Mouse (Mus musculus): Measurements from ENCODE around the gene Nhsl1. TPM values are rescaled to one million over a fixed set of nuclear protein-coding genes. Genes with fewer than 3 reads are reported as not detected.

The Nhsl1 gene
- total RNA-seq, 4 experiments from 2014 or later = 5.9 to 7.1 (median 6.4) TPM

DNA sequence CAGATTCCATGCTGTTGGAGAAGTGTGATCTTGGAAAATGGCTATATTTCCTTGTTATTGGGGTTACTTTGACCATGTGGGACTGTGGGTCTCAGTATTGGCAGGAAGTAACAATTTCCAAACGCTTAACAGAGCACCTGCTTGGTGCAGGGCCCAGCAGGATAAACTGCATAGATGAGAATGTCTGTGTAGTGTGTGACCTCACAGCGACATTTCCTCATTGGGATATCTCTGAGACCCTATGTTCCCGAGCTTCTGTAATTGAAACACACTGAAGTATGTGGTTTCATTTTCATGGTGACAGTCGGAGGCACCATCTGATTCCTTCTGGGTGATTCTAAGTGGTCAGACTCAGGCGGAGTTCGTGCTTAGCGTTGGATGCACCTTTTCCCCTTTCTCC, 75.5 kb downstream of the Nhsl1 start:
- no peak for DNase-seq (ENCODE audit: low spot score in 2 of 2)

DNA sequence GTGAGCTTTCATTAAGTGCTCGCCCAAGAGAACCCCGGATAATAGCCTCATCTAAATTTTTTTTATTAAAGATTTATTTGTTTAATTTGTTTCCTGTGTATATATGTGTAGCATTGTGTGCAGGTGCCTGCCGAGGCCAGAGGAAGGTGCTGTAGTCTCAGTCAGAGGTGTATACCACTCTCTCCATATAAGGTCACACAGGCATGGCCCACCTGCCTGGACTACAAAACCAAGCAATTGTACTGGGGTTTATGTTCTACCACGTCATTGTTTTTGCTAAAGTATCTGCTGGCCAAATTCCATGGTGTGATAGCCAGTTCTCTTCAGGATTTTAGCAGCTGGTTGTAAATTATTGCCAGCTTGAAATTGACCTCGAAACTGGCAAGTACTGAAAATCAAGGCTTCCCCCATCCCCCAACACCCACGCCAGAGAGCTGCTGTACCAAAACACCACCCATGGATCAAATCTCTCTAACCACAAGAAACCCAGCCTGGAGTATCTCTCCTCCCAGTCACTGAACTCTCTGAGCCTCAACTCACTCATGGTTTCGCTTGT, 81.4 kb downstream of the Nhsl1 start:
- DNase-seq (ENCODE audit: low spot score in 2 of 2) = no peak

DNA sequence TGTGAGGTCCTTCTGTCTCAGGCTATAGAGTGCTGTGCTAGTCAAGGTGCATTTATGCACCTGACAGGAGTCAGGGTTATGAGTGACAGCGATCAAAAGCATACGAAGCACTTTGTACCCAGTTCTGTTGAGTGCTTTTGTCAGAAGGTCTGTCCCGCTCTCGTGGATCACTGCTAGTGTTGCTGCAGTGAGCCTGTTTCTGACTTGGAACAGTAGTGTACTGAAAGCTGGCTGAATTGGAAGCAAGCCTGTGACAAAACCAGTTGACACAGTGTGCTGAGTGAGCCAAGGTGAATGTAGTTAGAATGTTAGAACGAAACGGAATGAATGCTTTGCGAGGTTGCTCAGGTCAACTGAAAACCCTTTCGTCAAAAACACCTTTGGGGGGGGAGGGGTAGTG, 82.2 kb downstream of the Nhsl1 start:
- no peak for DNase-seq (ENCODE audit: low spot score in 2 of 2)

DNA sequence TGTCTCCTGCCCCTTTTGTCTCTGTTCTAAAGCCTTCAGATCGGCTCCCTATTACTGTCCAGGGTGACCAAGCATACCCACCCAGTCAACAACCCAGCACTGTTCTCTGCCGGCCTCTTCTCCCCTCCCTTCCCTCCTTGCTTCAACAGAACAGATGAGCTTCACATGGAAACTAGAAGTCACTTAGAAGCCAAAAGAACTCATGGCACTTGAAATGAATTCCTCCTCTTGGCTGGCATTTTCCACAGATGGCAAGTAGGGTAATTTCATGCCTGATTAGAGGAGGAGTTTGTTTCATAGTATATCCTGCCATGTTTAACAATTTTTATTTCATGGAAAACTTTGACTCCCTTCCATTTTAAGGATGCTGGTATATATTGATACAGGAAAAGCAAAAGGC, 85.2 kb downstream of the Nhsl1 start:
- DNase-seq (ENCODE audit: low spot score in 2 of 2) = no peak

DNA sequence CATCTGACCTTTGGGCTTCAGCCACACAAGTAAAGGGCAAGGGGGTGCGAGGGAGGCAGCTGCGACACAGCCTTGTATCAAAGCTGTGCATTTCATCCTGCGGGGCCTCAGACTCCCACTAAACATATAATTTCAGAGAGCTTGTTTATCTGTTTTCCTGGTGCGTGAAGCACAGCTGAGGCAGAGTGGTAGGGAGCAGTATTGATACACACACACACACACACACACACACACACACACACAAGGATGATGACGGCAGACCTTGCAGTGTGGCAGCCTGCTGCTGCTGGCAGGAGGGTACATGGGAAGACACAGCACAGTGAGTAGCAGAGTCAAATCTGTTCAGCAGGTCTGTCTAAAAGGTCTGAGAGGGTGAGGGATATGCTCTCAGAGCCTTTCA, 85.9 kb downstream of the Nhsl1 start:
- no peak for DNase-seq (ENCODE audit: low spot score in 2 of 2)

DNA sequence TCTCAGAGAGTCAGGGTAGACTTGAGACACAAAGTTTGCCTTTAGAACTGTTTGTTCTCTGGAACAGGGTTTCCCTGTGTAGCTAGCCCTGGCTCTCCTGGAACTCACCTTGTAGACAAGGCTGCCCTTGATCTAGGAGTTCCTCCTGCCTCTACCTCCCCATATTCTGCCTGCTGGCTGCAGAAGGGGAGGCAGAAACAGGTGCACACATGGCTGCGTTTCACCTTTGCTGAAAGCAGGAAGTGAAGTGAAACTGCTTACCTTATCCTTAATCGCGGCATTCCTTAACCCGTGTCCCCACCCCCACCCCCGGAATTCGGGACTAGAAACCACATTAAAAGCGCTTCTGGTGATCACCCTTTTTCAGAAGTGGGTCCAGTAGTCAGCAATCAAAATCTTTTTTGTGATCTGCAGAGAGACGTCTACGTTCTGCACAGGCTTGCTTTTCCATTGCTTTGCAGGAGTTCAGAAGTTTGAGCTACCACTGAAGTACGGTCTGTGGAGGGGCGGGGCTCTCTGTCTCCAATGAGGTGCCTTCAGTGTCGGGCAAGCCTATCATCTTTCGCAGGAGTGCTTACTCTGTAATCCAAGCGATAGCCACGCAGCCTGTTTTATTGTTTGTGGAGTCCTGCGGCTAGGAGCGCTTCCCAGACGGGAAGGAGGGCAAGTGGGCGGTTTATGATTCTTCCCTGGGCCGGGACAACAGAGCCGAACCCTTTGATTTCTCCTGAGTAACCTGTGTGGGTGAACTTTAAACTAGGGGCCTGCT, 88.5 kb downstream of the Nhsl1 start:
- peak; percentile 69 to 71 for DNase-seq (ENCODE audit: low spot score in 2 of 2)

DNA sequence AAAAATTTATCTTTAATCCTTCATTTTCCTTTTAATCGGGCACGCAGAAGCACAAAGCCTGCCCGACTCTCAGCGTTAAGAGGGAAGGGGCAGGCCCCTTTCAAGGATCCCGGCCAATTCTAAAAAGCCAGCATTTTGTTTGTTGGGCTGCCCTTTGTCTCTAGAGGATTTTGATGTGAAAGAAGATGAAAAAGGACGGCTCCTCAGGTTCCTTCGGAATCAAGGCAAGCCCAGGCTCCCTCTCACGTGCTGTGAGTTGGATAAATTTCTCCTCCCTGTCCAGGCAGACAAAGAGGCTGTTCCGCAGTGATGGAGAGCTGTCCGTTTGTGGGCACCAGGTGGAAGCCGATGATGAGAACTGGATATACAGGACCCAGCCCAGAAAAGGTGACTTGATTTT, 89.3 kb downstream of the Nhsl1 start:
- no peak for DNase-seq (ENCODE audit: low spot score in 2 of 2)

DNA sequence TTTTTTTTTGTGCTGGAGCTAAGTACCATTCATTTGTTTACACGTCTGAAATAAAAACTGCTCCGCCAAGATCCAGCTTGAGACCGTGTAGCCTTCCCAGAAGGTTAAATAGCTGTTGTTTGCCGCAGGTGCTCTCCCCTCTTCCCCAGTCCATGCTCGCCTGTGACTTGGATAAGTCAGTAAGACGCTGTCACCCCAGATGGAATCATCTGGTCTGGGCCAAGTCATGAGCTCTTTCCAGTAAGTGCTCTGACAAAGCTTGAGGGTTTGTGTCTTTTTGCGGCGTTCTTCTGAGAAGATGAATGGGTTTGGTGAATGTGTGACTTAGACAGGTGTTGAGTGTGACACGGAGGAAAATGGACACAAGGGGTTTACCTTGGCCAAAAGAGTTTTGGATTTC, 89.8 kb downstream of the Nhsl1 start:
- DNase-seq (ENCODE audit: low spot score in 2 of 2) = no peak

DNA sequence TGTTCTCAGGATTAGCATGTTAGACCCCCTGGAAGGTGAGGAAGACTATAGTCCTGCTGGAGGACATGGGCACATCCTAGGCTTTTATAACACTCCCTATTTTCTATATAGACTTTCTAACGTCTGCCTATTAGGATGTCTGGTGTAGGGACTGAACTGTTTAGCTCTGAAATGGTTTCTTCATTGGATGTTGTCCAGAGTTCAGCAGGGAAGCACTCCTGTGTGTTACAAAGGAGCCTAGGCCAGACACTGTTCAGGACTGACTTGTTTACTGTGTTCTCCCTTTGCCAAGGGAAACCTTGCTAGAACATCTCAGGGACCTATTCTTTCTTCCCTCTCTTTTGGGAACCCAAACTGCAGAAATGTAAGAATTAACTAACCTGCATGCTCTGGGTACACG, 90.3 kb downstream of the Nhsl1 start:
- no peak for DNase-seq (ENCODE audit: low spot score in 2 of 2)

DNA sequence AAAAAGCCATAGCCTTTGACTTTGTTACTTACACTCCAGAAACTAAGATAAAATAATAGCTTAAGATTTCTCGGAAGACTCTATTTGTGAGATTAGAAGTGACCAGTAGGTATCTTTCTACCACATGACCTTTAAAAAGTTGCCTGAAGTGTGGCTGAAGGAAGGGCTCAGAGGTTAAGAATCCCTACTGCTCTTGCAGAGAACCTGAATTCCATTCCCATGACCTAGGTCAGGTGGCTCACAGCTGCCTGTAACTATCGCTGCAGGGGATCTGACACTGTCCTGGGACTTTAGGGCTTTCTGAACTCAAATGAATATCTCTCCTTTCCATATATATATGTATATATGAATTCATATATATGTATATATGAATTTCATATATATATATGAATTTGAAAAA, 92.5 kb downstream of the Nhsl1 start:
- no peak for DNase-seq (ENCODE audit: low spot score in 2 of 2)

DNA sequence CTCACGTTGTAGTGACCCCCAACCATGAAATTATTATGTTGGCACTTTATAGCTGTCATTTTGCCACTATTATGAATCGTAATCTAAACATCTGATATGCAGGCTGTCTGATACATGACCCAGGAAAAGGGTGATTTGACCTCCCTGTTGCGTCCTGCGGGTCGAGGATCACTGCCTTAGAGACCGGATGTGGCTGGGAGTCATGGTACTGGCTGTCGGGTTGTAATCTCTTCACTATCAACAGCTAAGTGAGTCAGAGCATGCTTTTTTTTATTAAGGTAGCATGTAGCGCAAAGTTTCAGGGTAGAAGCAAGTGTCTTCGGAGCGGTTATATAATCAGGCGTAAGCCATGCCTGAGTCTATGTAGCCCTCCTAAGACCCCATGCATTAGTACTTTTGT, 97.2 kb downstream of the Nhsl1 start:
- DNase-seq (ENCODE audit: low spot score in 2 of 2) = no peak

DNA sequence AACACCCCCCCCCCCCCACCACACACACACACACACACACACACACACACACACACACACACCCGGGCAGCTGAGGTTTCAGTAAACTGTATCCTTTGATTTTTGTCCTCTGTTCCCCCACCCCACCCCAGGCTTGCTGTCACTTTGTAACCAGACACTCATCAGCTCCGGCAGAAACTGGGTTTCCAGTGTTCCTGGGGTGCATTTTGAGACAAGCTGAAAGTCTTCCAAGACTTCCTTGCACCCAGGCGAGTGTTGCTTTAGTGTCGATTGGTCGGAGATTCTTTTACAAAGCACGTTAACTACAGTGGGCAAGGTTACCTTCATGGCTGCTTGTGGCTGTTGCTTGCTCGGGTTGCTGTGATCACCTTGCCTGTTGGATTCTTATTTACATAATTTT, 99.4 kb downstream of the Nhsl1 start:
- DNase-seq (ENCODE audit: low spot score in 2 of 2) = no peak

DNA sequence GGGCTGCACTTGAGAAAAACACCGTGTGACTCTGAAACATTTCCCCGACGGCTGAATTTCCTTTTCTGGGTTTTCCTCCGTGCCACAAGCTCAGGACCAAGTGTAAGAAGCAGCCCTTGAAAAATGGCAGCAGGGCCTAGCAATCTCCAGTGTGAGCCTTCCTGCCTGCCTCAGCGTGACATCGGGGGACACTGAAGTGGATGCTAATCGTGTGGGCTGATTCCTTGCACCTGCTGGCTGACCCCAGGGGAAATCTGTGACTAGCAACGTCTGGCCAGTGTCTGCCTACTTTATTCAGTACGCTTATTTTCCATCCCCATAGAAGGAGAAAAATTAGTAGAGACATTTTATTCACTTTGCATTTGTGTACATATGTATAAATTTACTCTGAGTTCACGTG, 100.7 kb downstream of the Nhsl1 start:
- no peak for DNase-seq (ENCODE audit: low spot score in 2 of 2)

DNA sequence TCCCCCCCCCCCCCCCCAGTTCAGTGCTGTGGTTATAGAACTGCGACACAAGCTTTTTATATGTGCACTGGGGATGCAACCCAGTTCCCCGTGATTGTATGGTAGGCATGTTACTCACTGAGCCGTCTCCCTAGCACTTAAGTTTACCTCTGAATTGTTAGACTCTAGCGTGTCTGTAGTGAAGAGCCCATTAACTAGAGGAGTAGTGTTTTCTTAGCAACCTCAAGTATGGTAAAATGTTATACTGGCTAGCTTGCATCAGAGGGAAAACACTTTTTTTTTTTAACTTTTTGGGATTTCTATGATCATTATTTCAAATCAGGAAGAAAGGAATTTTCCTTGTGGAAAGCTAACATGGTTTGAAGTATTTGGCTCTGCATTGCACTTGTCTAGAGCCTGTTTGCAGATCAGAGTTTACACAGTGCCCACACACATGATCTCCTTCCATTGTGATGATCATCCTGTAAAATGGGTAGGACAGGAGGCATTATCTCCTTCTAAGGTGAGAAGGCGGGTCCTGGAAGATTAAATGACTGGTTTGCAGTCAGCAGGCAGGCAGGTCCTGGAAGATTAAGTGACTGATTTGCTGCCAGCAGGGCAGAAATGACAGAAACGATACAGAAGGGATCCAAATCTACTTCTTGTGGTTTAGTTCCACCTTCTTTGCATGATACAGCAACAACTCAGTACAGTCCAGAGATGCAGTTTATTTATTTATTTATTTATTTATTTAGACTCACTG, 101.6 kb downstream of the Nhsl1 start:
- DNase-seq (ENCODE audit: low spot score in 2 of 2) = no peak

DNA sequence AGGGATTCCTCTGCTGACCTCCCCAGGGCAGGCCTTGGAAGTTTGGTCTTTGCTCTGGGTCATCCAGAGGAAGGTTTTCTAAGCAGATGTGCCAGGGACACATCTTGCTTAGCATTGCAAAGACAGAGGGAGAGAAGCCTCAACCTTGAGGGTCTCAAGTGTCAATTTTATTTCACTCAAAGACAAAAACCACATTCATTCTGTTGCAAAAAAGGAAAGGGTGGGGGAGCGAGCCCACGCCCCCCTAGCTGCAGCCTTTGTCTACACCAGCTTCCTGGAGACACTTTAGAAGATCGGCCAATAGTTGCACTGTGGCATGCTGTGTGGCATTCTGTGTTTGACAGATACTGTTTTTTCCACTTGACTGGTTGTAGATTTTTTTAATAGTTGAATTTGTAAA, 104.2 kb downstream of the Nhsl1 start:
- no peak for DNase-seq (ENCODE audit: low spot score in 2 of 2)

DNA sequence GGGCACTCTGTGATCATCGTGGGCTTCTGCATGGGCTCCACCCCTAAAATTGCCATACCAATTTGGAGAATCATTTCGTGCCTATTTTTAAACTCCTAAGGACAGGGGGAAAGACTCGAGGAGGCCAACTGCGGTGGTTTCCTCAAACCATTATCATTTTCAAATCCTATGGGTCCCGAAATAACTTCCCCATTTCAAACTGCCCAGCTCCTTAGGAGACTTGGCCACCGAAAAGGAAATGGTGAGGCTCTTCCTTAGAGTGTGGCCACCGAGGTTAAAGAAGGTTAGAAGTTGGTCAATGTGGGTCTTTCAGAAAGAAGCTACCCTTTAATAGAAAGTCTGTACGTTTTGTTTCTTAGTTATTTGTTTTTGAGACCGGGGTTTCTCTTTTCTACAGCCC, 104.8 kb downstream of the Nhsl1 start:
- DNase-seq (ENCODE audit: low spot score in 2 of 2) = no peak

DNA sequence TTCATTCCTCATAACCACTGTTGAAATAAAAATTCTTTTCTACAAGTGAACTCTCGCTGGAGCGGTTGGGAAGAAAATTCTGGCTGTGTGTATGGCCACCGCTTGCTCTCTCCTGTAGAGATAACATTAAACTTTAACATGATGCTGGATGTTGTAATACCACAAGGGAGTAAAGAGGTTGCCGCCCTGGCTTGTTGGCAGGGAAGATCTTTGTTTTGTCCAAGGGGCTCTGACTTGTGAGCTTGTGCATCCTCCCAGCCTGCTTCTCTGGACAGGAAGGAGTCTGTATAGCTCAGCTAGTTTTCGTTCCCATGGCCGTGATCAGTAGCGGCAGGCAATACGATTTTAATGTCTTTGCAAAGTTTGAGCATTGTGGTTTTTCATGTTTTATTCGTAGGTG, 109.1 kb downstream of the Nhsl1 start:
- DNase-seq (ENCODE audit: low spot score in 2 of 2) = peak in 1 of 2 experiments; percentile 30

DNA sequence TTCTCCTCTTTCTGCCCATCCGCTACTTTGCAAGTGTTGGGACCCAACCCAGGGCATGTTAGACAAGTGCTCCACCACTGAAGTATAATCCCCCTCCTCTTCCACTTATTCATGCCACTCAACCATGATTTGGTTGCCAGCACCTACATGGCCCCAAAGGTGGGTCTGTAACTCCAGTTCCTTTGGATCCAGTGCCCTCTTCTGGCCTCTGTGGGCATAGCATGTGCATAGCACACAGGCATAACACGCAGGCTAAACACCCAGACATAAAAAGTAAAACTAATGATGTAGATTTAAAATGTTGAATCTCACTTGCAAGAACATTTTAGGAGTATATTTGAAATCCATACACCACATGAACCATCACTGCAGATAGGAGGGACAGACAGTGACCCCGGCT, 110.7 kb downstream of the Nhsl1 start:
- DNase-seq (ENCODE audit: low spot score in 2 of 2) = no peak

DNA sequence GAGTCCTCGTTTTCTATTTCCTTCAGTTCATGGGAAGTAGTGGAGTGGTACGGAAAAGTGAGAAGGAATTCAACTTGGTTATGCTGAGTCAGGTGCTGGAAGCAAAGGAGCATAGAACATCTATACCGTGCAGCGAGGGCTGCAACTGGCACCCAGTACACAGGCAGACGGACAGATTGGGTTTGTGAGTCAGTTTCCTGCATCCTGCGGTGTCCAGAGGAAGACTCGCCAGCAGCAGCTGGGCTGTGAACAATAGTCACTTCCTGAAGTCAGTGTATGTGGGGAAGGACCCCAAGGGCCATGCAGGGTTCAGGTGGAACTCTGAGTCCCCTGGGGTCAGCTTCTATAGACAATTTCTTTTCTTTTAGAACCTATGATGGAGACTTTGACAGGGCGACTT, 111.4 kb downstream of the Nhsl1 start:
- no peak for DNase-seq (ENCODE audit: low spot score in 2 of 2)

DNA sequence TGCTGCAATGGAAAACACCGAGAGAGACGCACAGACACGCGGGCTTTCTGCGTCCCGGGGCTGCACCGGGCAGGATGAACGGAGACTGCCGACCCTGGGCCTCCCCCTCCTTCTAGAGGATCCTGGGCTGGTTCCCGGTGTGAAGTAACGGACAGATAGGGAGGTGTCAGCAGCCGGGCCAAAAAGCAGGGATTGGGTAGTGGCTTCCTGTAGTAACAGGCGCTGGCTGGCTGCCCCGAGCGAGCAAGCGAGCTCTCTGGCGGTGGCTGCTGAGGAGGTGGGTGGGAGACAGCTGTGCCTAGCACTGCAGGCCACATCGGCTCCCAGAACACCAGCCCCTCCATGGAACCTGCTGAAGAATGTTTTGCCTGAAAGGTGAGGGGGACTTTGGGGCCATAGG, 112.2 kb downstream of the Nhsl1 start:
- peak; percentile 77 to 85 for DNase-seq (ENCODE audit: low spot score in 2 of 2)

DNA sequence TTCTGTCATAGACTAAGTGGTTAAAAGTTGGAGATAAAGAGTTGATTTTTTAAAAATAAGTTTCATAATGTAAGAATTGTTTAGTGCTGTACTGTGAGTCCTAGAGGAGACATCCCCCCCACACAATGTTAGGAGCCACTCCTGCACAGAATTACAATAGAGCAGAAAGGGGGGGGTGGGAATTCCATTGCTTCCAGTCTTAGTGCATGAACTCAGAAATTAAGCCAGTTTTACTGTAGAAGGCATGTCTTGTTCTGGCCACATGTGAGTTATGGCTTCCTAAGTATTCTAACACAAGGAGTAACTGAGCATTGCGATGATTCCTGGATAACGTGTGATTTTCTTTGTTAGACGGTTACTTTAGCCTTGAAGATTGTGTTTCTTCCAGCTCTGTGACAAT, 112.8 kb downstream of the Nhsl1 start:
- DNase-seq (ENCODE audit: low spot score in 2 of 2) = no peak

DNA sequence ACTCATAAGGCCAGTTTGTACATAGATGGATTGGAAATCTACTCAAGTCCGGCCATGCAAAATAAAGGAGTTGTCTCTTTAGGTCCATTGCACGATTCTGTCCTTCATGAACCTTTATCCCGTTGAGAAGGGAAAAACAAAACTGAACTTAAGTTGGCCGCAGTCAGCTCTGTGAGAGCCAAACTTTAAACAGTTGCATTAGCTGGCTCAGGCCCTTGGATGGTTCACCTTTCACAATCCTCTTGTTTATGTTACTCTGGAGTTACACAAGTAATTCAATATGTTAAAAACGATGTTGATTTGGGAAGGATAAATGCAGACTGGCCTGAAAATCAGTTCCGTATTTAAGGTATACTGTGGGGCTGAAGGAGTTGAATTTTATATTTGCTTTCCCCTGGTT, 116.7 kb downstream of the Nhsl1 start:
- no peak for DNase-seq (ENCODE audit: low spot score in 2 of 2)

DNA sequence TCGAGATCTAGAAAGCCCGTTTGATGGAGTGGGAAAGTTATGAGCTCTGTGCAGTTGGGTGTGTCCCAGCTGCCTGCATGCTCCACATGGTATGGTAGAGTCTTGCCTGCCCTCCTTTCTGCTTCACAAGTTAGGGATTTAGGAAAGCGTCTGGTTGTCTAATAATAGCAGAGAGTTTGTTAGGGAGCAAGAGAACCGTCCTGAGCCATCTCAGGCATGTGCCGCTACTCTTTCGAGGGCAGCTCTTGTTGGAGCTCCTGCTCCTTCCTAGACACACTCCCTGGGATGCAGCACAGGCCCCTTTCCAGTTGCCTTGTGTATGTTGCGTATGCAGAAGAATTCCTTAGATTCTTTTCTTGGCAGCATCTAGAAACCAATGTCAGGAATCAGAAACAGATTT, 117.2 kb downstream of the Nhsl1 start:
- DNase-seq (ENCODE audit: low spot score in 2 of 2) = no peak
